Mouse (Mus musculus) A20 (cell line): ENCODE measurements around the gene Pou6f2.

ENCODE experiments used
- DNase-seq: peaks from one replicate; pipeline ENCODE4 v3.0.0-alpha.2; 2011; ENCODE audit warnings: low read depth, low spot score

The Pou6f2 gene

GRCm38 (mm10) chr13:18397586-18397985, at the start of gene Pou6f2:
TSS of gene Pou6f2 (minus strand) at chr13:18397686.
- DNase-seq, result no peak

GRCm38 (mm10) chr13:18439858-18440257, 42.4 kb upstream of the Pou6f2 start:
- no peak for DNase-seq

- no peak for DNase-seq
Observed at GRCm38 (mm10) chr13:18387673-18388072, 9.8 kb downstream of the Pou6f2 start.

- DNase-seq, result no peak
Observed at GRCm38 (mm10) chr13:18363373-18363772, 34.1 kb downstream of the Pou6f2 start.

GRCm38 (mm10) chr13:18344580-18345333, 52.7 kb downstream of the Pou6f2 start:
- DNase-seq, result no peak

- no peak for DNase-seq
Observed at GRCm38 (mm10) chr13:18338910-18339501, 58.5 kb downstream of the Pou6f2 start.

- no peak for DNase-seq
Observed at GRCm38 (mm10) chr13:18338022-18338421, 59.5 kb downstream of the Pou6f2 start.

- no peak for DNase-seq
Observed at GRCm38 (mm10) chr13:18334035-18334434, 63.5 kb downstream of the Pou6f2 start.

GRCm38 (mm10) chr13:18332596-18332995, 64.9 kb downstream of the Pou6f2 start:
- no peak for DNase-seq

- no peak for DNase-seq
Observed at GRCm38 (mm10) chr13:18323980-18324678, 73.4 kb downstream of the Pou6f2 start.

- no peak for DNase-seq
Observed at GRCm38 (mm10) chr13:18323407-18323806, 74.1 kb downstream of the Pou6f2 start.

GRCm38 (mm10) chr13:18312613-18313012, 84.9 kb downstream of the Pou6f2 start:
- no peak for DNase-seq

GRCm38 (mm10) chr13:18309024-18309423, 88.5 kb downstream of the Pou6f2 start:
- DNase-seq, result no peak

- no peak for DNase-seq
Observed at GRCm38 (mm10) chr13:18306506-18307145, 90.9 kb downstream of the Pou6f2 start.

GRCm38 (mm10) chr13:18299966-18300365, 97.5 kb downstream of the Pou6f2 start:
- DNase-seq, result no peak

GRCm38 (mm10) chr13:18293438-18293837, 104.0 kb downstream of the Pou6f2 start:
- no peak for DNase-seq

- no peak for DNase-seq
Observed at GRCm38 (mm10) chr13:18290253-18290914, 107.1 kb downstream of the Pou6f2 start.

GRCm38 (mm10) chr13:18287536-18287935, 110.0 kb downstream of the Pou6f2 start:
- DNase-seq, result no peak

- DNase-seq, result no peak
Observed at GRCm38 (mm10) chr13:18282361-18282982, 115.0 kb downstream of the Pou6f2 start.

GRCm38 (mm10) chr13:18281084-18281483, 116.4 kb downstream of the Pou6f2 start:
- no peak for DNase-seq

GRCm38 (mm10) chr13:18253131-18253530, 144.4 kb downstream of the Pou6f2 start:
- no peak for DNase-seq
